Mouse (Mus musculus) midbrain, embryonic 15.5 days (tissue): ENCODE results near the gene Ctsl. TPM values are rescaled to one million over a fixed set of nuclear protein-coding genes. Genes with fewer than 3 reads are reported as not detected.

Experiments
- ATAC-seq: fragments of 200-750 bp; cut with Nextera tagmentation; replicated peaks from 2 replicates; pipeline ENCODE4 v1.8.0; 2017; ENCODE audit warnings: moderate TSS enrichment
- H3K27ac ChIP-seq: fragments of 300-500 bp; sonication (generic); 2 replicates; pipeline ENCODE4 v1.5.1; 2015; ENCODE audit warnings: mild to moderate bottlenecking, inconsistent platforms
- H3K27me3 ChIP-seq: fragments of 300-500 bp; sonication (generic); replicated peaks from 2 replicates; pipeline ENCODE4 v1.6.1; 2015; ENCODE audit warnings: inconsistent platforms
- H3K36me3 ChIP-seq: fragments of 300-500 bp; sonication (generic); replicated peaks from 2 replicates; pipeline ENCODE4 v1.6.1; 2015; ENCODE audit warnings: inconsistent platforms
- H3K4me1 ChIP-seq: fragments of 300-500 bp; sonication (generic); 2 replicates; pipeline ENCODE4 v1.6.1; 2015; ENCODE audit warnings: inconsistent platforms
- H3K4me2 ChIP-seq: fragments of 300-500 bp; sonication (generic); 2 replicates; pipeline ENCODE4 v1.6.1; 2015; ENCODE audit warnings: inconsistent platforms, mild to moderate bottlenecking, moderate library complexity
- H3K4me3 ChIP-seq: fragments of 300-500 bp; sonication (generic); 2 replicates; pipeline ENCODE4 v1.5.1; 2015; ENCODE audit warnings: mild to moderate bottlenecking, inconsistent platforms
- H3K9ac ChIP-seq: fragments of 300-500 bp; sonication (generic); 2 replicates; pipeline ENCODE4 v1.6.1; 2015; ENCODE audit warnings: mild to moderate bottlenecking, inconsistent platforms
- H3K9me3 ChIP-seq: fragments of 300-500 bp; sonication (generic); 2 replicates; pipeline ENCODE4 v1.6.1; 2016; ENCODE audit warnings: inconsistent platforms
- WGBS: fragments of 180-500 bp; shearing (Covaris S2); methylation state at CpG from one replicate; pipeline ENCODE4 v1.1.7; 2015; ENCODE audit warnings: mixed read lengths; 5-methylcytosine and 5-hydroxymethylcytosine counted together
- polyA plus RNA-seq: library from polyadenylated mRNA; unstranded; fragments of >200 nt; fragmentation: Nextera tagmentation; extraction: Ambion mirVana; gene quantifications from 2 replicates; pipeline ENCODE4 v1.2.1, GENCODE M21; 2015

Gene Ctsl
- polyA plus RNA-seq, 1 experiment from 2014 or later = 134 TPM

DNA sequence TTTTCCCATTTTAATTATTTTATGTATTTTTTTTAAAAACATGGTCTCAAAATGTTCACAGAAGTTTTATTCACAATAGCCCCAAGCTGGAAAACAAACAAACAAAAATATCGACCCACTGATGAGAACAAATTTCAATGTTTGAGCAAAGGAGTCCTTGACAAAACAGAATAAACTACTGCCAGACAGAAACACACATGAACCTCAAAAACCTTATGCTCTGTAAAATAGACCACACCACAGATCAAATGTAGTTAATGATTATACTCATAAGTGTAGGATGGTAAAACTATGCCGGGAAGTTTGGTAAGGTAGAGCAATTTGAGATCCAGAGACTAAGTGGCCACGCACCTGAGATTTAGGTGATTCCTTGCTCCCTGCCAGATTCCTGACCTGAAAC lies 37.6 kb downstream of the Ctsl start:
- no peak overlapping the region for H3K4me2 ChIP-seq
- WGBS = 88% methylated on average over 3 of the region's 3 CpGs
- ATAC-seq = no peak
- no peaks in the 10 kb centered on the region for H3K9me3 ChIP-seq
- H3K36me3 ChIP-seq = no peaks in the 10 kb centered on the region
- no peak overlapping the region for H3K9ac ChIP-seq
- H3K4me3 ChIP-seq = no peak overlapping the region
- H3K27me3 ChIP-seq = no peaks in the 10 kb centered on the region
- no peak overlapping the region for H3K27ac ChIP-seq
- H3K4me1 ChIP-seq = no peaks in the 10 kb centered on the region

DNA sequence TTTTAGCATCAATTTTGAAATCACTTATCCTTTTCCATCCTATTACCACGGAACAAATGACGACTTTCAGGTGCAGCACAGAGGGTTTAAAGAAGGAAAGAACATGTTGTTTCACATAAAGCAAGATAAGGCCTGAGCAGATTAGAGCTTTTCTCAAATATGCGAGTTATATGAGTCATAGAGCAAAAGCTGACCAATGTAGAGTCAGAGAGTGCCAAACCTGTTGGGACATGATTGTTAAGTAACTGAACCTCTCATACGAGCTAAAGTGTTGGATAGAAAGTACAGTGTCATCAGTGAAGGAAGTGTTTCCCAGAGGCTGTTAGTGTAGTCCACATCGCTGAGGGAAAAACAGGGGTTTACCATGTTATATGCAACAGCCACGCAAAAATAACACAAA lies 38.4 kb downstream of the Ctsl start:
- 83% methylated on average over 6 of the region's 6 CpGs for WGBS
- Histone ChIP-seq H3K4me3 (no peak overlapping the region), H3K27me3 (no peaks in the 10 kb centered on the region), H3K36me3 (no peaks in the 10 kb centered on the region), H3K9me3 (no peaks in the 10 kb centered on the region), H3K4me2 (no peak overlapping the region), H3K4me1 (no peaks in the 10 kb centered on the region), H3K27ac (no peak overlapping the region), H3K9ac (no peak overlapping the region)
- ATAC-seq = no peak

DNA sequence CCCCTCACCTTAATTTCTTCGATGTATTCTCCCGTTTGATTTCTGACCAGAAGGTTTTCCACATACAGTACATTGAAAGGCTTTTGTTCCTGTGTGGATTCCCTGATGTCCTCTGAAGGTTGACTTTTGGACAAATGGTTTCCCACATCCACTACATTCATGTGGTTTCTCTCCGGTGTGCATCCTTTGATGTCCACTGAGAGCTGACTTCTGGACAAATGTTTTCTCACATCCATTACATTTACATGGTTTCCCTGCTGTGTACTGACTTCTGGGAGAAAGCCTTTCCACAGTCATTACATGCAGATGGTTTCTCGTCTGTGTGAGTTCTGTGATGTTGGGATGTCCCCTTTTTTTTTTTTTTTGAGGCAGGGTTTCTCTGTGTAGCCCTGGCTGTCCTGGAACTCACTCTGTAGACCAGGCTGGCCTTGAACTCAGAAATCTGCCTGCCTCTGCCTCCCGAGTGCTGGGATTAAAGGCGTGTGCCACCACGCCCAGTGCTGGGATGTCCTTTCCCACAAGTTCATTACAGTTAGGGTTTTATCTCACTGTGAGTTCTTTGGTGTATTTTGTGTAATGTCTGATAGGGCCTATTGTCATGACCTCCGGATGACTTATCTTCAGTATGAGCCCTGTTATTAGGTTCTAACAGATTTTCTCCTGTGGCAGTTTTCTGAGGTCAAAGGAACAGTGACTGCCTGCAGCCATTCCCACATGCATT lies 48.0 kb downstream of the Ctsl start:
- H3K4me3 ChIP-seq = no peak overlapping the region
- no peaks in the 10 kb centered on the region for H3K9me3 ChIP-seq
- no peaks in the 10 kb centered on the region for H3K27me3 ChIP-seq
- H3K27ac ChIP-seq = no peak overlapping the region
- ATAC-seq = no peak
- H3K4me1 ChIP-seq = no peaks in the 10 kb centered on the region
- no peak overlapping the region for H3K9ac ChIP-seq
- 88% methylated on average over 8 of the region's 8 CpGs for WGBS
- H3K36me3 ChIP-seq = no peaks in the 10 kb centered on the region
- no peak overlapping the region for H3K4me2 ChIP-seq

DNA sequence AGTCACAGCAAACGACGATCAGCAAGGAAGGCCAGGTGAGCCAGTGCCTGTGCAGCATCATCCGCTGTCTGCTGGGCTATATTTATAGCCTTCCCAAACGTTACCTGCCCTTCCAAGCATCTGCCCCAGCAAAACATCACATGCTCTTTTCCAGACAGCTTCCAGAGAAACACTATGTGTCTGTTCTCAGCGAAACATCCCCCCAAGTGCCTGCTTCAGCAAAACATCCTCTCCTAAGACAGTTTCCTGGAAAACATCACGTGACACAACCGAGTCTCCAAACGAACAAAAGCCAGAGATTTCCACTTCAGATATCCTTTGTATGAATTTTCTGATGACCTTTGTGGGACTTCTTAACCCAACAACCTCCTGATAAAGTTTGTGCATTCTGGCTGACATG lies 50.4 kb downstream of the Ctsl start:
- H3K4me3 ChIP-seq = no peak overlapping the region
- H3K27ac ChIP-seq = no peak overlapping the region
- no peak for ATAC-seq
- H3K9ac ChIP-seq = no peak overlapping the region
- H3K9me3 ChIP-seq = no peaks in the 10 kb centered on the region
- no peak overlapping the region for H3K4me2 ChIP-seq
- H3K27me3 ChIP-seq = no peaks in the 10 kb centered on the region
- 86% methylated on average over 8 of the region's 8 CpGs for WGBS
- H3K4me1 ChIP-seq = no peaks in the 10 kb centered on the region
- no peaks in the 10 kb centered on the region for H3K36me3 ChIP-seq

DNA sequence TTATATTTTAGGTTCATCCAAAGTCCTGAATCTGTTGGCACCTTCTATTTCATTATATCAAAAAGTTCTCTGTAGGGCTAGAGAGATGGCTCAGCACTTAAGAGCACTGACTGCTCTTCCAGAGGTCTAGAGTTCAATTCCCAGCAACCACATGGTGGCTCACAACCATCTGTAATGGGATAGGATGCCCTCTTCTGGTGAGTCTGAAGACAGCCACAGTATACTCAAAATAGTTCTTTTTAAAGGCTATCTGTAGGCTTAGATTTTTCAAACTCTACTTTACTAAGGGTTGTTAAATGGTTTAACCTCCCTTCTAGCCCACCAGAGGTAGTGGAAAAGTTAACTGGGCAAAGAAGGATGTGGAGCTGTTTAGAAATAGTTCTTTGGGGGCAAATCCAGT lies 50.9 kb downstream of the Ctsl start:
- no peaks in the 10 kb centered on the region for H3K4me1 ChIP-seq

DNA sequence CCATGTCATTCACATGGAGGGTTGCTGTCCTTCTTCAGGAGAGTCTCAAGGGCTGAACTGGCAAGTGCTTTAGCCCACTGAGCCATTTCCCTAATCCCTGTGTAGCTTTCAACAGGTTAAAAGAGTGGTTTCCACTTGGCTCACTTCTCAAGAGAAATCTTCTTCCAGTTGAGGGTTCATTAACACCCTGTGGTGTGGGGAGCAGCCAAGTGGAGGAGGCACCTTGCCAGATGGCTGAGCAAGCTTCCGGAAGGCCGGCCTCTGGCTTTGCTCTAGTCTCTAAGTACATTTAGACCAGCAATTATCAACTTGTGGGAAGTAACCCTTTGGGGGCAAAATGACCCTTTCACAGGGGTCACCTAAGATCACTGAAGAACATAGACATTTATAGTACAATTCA lies 52.3 kb downstream of the Ctsl start:
- Histone ChIP-seq H3K36me3 (no peaks in the 10 kb centered on the region), H3K9ac (no peak overlapping the region), H3K4me2 (no peak overlapping the region), H3K27me3 (no peaks in the 10 kb centered on the region), H3K4me3 (no peak overlapping the region), H3K27ac (no peak overlapping the region), H3K4me1 (no peaks in the 10 kb centered on the region), H3K9me3 (no peaks in the 10 kb centered on the region)
- ATAC-seq = no peak
- 50% methylated on average over 2 of the region's 2 CpGs for WGBS

More for the DNA sequence above, 50.9 kb downstream of the Ctsl start:
- Histone ChIP-seq H3K4me2 (no peak overlapping the region), H3K4me3 (no peak overlapping the region), H3K9ac (no peak overlapping the region), H3K27ac (no peak overlapping the region), H3K9me3 (no peaks in the 10 kb centered on the region), H3K27me3 (no peaks in the 10 kb centered on the region), H3K36me3 (no peaks in the 10 kb centered on the region)
- no peak for ATAC-seq

DNA sequence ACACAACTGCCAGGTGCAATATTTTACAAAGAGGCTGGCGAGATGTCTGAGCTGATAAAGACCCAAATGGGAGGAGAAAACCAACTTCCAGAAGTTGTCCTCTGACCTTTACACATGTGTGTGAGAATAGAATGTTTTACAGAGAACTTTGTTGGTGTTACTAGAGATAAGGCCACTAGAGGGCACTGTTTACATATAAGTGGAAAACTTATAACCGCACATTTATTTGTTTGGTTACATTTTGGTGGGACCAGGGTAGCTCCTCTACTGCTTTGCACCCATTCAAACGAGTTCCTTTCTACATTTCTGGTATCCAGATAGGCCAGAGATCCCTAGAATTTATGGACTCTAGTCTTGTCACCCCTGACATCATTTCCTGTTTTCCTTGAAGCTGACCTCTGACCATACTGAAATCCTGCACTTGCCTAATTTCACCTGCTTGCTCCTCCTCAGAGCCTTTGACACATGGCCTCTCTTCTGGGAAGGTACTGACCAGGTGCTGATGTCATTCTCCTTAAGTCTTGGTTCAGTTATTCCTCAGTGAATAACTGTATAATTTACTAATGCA lies 55.1 kb downstream of the Ctsl start:
- Histone ChIP-seq H3K4me3 (no peak overlapping the region), H3K9ac (no peak overlapping the region), H3K9me3 (no peaks in the 10 kb centered on the region), H3K27me3 (no peaks in the 10 kb centered on the region), H3K36me3 (no peaks in the 10 kb centered on the region), H3K27ac (no peak overlapping the region), H3K4me2 (no peak overlapping the region), H3K4me1 (peaks cover 11% of the 10 kb centered on the region)
- WGBS = 2% methylated on average over 3 of the region's 3 CpGs
- no peak for ATAC-seq

DNA sequence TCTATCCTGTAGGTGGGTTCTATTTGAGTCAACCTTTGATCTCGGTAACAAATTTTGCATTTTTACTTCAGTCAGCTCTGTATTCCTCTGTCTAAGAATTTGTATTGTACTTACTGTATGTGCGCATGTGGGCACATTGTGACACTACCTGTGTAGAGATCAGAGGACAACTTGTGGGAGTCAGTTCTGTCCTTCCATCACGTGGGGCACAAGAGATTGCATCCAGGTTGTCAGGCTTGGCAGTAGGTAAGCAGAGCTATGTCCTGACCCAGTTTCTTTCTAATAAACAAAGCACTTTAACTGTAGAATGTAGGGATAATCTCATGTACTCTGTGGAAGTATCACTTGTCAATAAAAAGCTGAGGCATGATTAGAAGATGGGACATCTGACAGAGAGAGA lies 56.6 kb downstream of the Ctsl start:
- Histone ChIP-seq H3K4me1 (peaks cover 11% of the 10 kb centered on the region), H3K4me2 (no peak overlapping the region), H3K4me3 (no peak overlapping the region), H3K9ac (no peak overlapping the region), H3K27me3 (no peaks in the 10 kb centered on the region), H3K36me3 (no peaks in the 10 kb centered on the region), H3K27ac (no peak overlapping the region), H3K9me3 (no peaks in the 10 kb centered on the region)
- no peak for ATAC-seq
- 72% methylated on average over 3 of the region's 3 CpGs for WGBS

DNA sequence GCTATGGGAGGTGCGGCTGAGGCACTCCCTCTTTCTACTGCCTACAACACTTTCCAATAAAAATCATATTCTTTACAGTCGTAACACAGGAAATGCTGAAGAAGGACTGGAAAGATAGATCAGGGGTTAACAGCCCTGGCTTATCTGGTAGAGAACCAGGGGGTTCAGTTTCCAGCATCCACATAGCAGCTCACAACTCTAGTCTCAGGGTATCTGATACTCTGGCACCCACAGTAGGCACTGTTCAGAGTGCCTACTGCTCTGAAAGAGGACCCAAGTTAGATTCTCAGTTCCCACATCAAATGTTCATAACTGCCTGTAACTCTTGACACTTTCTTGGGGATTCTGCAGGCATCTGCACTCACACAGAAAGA lies 57.8 kb downstream of the Ctsl start:
- Histone ChIP-seq H3K36me3 (no peaks in the 10 kb centered on the region), H3K4me2 (peak overlapping the region; percentile 60), H3K4me3 (peak overlapping the region; percentile 85), H3K4me1 (peaks cover 11% of the 10 kb centered on the region), H3K27ac (peak overlapping the region; percentile 84), H3K9ac (peak overlapping the region; percentile 60), H3K27me3 (no peaks in the 10 kb centered on the region), H3K9me3 (no peaks in the 10 kb centered on the region)
- ATAC-seq = peak; percentile 78
- 1% methylated on average over 2 of the region's 2 CpGs for WGBS

DNA sequence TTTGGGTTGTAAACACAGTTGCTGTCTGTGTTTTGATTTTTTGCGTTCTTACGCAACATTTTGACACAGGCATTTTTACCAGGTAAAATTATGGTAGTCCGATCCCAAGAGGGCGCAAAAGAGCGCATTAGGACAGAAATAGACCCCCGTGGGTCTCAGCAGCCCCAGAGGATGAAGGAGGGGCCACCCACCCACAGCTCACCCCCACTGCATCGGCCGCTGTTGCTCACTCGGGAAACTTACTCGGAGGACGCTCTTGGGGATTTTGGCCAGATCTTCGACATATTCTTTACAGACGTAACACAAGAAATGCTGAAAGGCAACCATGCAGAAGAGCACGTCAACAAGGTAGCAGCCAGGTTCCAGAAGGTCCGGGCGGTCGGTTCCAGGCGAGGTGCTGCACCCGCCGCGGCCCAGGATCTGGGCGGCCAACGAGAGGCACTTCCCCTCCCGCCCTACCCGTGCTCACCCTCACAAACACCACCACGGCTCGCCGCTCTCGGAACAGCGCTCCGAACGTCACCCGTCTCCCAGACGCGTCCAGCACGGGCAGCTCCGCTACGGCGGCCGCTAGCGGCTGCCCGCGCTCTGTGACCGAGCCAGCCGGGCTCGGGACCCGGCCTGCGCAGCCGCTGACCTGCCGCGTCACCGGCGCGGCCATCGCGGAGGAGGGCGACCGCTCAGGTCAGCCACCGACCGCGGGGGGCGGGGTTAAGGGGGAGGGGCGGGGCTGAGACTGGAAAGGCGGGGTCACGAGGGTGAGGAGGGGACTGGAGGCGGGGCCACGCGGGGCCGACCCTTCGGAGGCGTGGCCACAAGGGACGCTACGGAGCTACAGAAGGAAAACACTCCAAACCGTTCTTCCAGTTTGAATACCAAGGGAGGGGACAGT lies 58.4 kb downstream of the Ctsl start, which contains the start of gene Aaed1:
TSS of gene Aaed1 (minus strand) at position 687 of the 892 bp plus-strand sequence.
- peaks cover 11% of the 10 kb centered on the region for H3K4me1 ChIP-seq
- no peaks in the 10 kb centered on the region for H3K9me3 ChIP-seq
- H3K4me2 ChIP-seq = peak within 1 kb of the TSS; percentile 60
- ATAC-seq = peak; percentile 95
- under 1% methylated on average over 54 of the region's 74 CpGs for WGBS
- H3K27ac ChIP-seq = peak within 1 kb of the TSS; percentile 84
- H3K36me3 ChIP-seq = no peaks in the 10 kb centered on the region
- H3K27me3 ChIP-seq = no peaks in the 10 kb centered on the region
- H3K4me3 ChIP-seq = peak within 1 kb of the TSS; percentile 85
- H3K9ac ChIP-seq = peak within 1 kb of the TSS; percentile 60

DNA sequence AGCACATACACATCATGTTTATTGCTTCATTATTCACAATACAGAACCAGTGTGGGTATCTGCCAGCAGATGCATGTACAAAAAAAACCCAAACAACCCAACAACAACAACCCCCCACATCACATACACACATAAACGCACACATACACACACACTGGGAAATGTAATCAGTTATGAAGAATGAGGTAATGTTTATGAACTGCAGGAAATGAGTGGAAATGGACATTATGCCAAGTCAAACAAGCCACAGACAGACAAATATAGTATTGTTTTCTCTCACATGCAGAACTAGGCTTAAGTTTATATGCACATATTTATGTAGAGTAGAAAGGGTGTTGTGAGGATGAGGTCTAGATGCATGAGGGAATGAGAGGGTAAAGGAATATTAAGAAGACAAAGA lies 59.4 kb downstream of the Ctsl start:
- peak overlapping the region; percentile 60 for H3K4me2 ChIP-seq
- no peak for ATAC-seq
- H3K9me3 ChIP-seq = no peaks in the 10 kb centered on the region
- WGBS = 88% methylated on average over 1 of the region's 1 CpGs
- H3K4me1 ChIP-seq = peaks cover 11% of the 10 kb centered on the region
- no peaks in the 10 kb centered on the region for H3K27me3 ChIP-seq
- H3K27ac ChIP-seq = no peak overlapping the region; the same call in 1 of the 2 replicates
- H3K4me3 ChIP-seq = peak overlapping the region; percentile 85; the same call in 1 of the 2 replicates
- H3K9ac ChIP-seq = peak overlapping the region; percentile 60; the same call in 1 of the 2 replicates
- H3K36me3 ChIP-seq = no peaks in the 10 kb centered on the region

DNA sequence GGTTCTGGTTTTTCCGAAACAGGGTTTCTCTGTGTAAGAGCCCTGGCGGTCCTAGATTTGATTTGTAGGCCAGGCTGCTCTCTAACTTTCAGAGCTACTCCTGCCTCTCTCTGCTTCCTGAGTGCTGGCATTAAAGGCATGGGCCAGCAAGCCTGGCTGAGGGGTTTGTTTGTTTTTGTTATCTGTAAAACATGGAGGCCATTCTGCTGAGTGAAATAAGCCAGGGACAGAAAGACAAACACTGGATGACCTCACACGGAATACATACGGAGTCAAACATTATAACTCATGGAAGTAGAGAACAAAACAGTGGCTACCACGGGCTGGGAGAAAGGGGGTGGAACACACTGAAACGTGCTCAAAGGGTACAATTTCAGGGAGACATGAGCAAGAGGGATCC lies 60.1 kb downstream of the Ctsl start:
- Histone ChIP-seq H3K9ac (no peak overlapping the region), H3K36me3 (no peaks in the 10 kb centered on the region), H3K9me3 (no peaks in the 10 kb centered on the region), H3K4me2 (no peak overlapping the region), H3K27me3 (no peaks in the 10 kb centered on the region), H3K4me1 (peaks cover 11% of the 10 kb centered on the region), H3K4me3 (no peak overlapping the region), H3K27ac (no peak overlapping the region)
- no peak for ATAC-seq
- 86% methylated on average over 6 of the region's 6 CpGs for WGBS
